In the genomic region with DNA sequence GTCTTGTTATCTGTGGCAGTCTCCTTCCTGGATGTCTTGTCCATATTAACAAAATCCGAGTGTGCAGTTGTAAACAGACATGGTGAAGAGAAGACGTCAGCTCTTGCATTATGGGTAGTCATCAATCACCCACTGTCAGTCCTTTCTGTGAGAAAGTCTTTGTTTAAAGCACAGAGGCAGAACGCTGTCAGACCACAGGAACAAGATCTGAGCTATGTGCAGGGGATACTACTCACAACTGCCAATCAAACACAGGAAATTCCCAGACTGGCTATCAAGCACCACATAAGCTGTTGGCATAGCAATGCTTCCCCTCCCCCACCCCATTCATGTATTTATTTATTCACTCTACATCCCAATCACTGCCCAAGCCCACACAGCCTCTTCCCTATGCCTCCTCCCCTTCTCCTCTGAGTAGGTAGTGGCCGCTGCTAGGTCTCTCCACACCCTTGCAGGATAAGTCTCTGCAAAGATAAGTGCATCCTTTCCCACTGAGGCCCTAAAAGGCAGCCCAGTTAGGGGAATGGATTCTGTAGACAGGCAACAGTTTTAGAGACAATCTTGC, we compare ENCODE assay signal across 13 mouse cellular contexts.
DNase-seq lines count a peak whose midpoint lies in the region; ATAC-seq and TF ChIP-seq lines count a peak whose summit lies in the region.
"Had no signal": no experiment of that assay in that cellular context is flagged by ENCODE, and none has a peak within 500 bp of the region (broad histone marks: within the 10 kb centered on the region; RNA-seq: fewer than 3 reads in every experiment).

No protein-coding gene starts in this region.

- no peaks in the 10 kb centered on the region for H3K9me3 ChIP-seq in lung, embryonic 14.5 days (ENCODE audit: low read depth, low read length)
- no peaks in the 10 kb centered on the region for H3K9me3 ChIP-seq in hindbrain, embryonic 10.5 days
- H3K9me3 ChIP-seq: G1E; limb, embryonic 13.5 days had no signal

- no peaks in the 10 kb centered on the region for H3K27me3 ChIP-seq in lung, embryonic 14.5 days (ENCODE audit: insufficient read depth, low read length)
- no peaks in the 10 kb centered on the region for H3K27me3 ChIP-seq in hindbrain, embryonic 10.5 days (ENCODE audit: insufficient read depth, poor library complexity, severe bottlenecking)
- H3K27me3 ChIP-seq: limb, embryonic 13.5 days had no signal

- no peaks in the 10 kb centered on the region for H3K36me3 ChIP-seq in lung, embryonic 14.5 days (ENCODE audit: insufficient read depth)
- no peaks in the 10 kb centered on the region for H3K36me3 ChIP-seq in hindbrain, embryonic 10.5 days
- H3K36me3 ChIP-seq: G1E; limb, embryonic 13.5 days had no signal

- intact Hi-C loops in left cerebral cortex, adult 2 months (cut with DNase I): no loop called here
- intact Hi-C loops in left cerebral cortex, postnatal 10 days (cut with DNase I): no loop called here

- H3K4me3 ChIP-seq in lung, embryonic 14.5 days (ENCODE audit: low read depth, low read length): no peak overlapping the region
- no peak overlapping the region for H3K4me3 ChIP-seq in hindbrain, embryonic 10.5 days
- no peak overlapping the region for H3K4me3 ChIP-seq in left cerebral cortex, adult 2 months
- H3K4me3 ChIP-seq: limb, embryonic 13.5 days had no signal

- no peaks in the 10 kb centered on the region for H3K4me1 ChIP-seq in lung, embryonic 14.5 days (ENCODE audit: insufficient read depth)
- H3K4me1 ChIP-seq in hindbrain, embryonic 10.5 days (replicated peaks): peaks cover 10% of the 10 kb centered on the region
- H3K4me1 ChIP-seq: limb, embryonic 13.5 days had no signal

- H3K27ac ChIP-seq in lung, embryonic 14.5 days (ENCODE audit: low read depth): no peak overlapping the region
- H3K27ac ChIP-seq in hindbrain, embryonic 10.5 days: peak overlapping the region; percentile 59
- no peak overlapping the region for H3K27ac ChIP-seq in left cerebral cortex, adult 2 months
- H3K27ac ChIP-seq: limb, embryonic 13.5 days had no signal

- peak; percentile 85; the same call in 1 of the 2 replicates for ATAC-seq in lung, embryonic 14.5 days (ENCODE audit: insufficient read depth)

- 15% methylated on average over 4 of the region's 4 CpGs for WGBS in lung, embryonic 14.5 days
- WGBS in hindbrain, embryonic 10.5 days: 37% methylated on average over 4 of the region's 4 CpGs

- no peak for TF ChIP-seq POLR2A in brain, embryonic 14.5 days (IDR thresholded peaks at IDR 0.05; ENCODE audit: borderline replicate concordance, extremely low read depth, insufficient read depth, insufficient read length, poor library complexity, severe bottlenecking)

- DNase-seq in lung, embryonic 14.5 days: peak; percentile 65
- DNase-seq in lung, postnatal 25 days (ENCODE audit: low spot score): no peak
- DNase-seq in brain, embryonic 14.5 days (ENCODE audit: low read depth): peak; percentile 48
- DNase-seq in hindbrain, embryonic 10.5 days (ENCODE audit: low spot score): peak; percentile 49
- DNase-seq in mesoderm, embryonic 11.5 days (ENCODE audit: low read depth, low spot score): peak; percentile 59
- DNase-seq in left cerebral cortex, adult 2 months (ENCODE audit: extremely low spot score in 1 of 2, low spot score in 2 of 2): no peak
- DNase-seq in retina, postnatal 1 day: no peak
- no peak for DNase-seq in left cerebral cortex, postnatal 10 days (ENCODE audit: extremely low spot score in 1 of 2, low spot score in 2 of 2)
- DNase-seq: cerebellum, adult 11-12 months; kidney, postnatal 14 days; layer of hippocampus, postnatal 36 days had no signal

- no peak overlapping the region for H3K9ac ChIP-seq in lung, embryonic 14.5 days
- H3K9ac ChIP-seq: limb, embryonic 13.5 days had no signal

- no peak overlapping the region for H3K4me2 ChIP-seq in lung, embryonic 14.5 days
- H3K4me2 ChIP-seq: limb, embryonic 13.5 days had no signal

- no peak for TF ChIP-seq CTCF in lung, embryonic 14.5 days (IDR thresholded peaks at IDR 0.05; ENCODE audit: low read depth)
- no peak for TF ChIP-seq CTCF in brain, embryonic 14.5 days (IDR thresholded peaks at IDR 0.05; ENCODE audit: borderline replicate concordance, extremely low read depth, insufficient read depth, insufficient read length)
- no peak for TF ChIP-seq CTCF in left cerebral cortex, adult 2 months (IDR thresholded peaks at IDR 0.05)

Comparison
In these comparisons a context has a peak if more than half of its experiments do, and no peak if none do; other contexts are left out.
1. DNase-seq: peak in lung, embryonic 14.5 days (single experiment), brain, embryonic 14.5 days (single experiment), hindbrain, embryonic 10.5 days (single experiment) and mesoderm, embryonic 11.5 days (single experiment); none in lung, postnatal 25 days (single experiment), left cerebral cortex, adult 2 months (0 of 2), retina, postnatal 1 day (single experiment) and left cerebral cortex, postnatal 10 days (0 of 2).